Mouse (Mus musculus): ENCODE measurements at regions not wholly inside any gene's neighbourhood (a gene's known extent, or its start where the extent isn't known, plus 50 kb on each side); places are given as distances from the start of the nearest gene placed in this dataset.

GRCm38 (mm10) chr1:56063474-56063873 lies 573.8 kb downstream of the Hsfy2 start:
- WGBS = 79% methylated on average over 3 of the region's 3 CpGs
- no peaks in the 10 kb centered on the region for H3K36me3 ChIP-seq (ENCODE audit: control insufficient read depth, insufficient read depth, low read length)
- H3K27ac ChIP-seq (ENCODE audit: low read depth, low read length) = no peak overlapping the region
- H3K4me3 ChIP-seq (ENCODE audit: low read depth, low read length) = no peak overlapping the region
- no peak overlapping the region for H3K9ac ChIP-seq (ENCODE audit: low read length)
- DNase-seq (ENCODE audit: low spot score, missing footprints) = no peak
- H3K27me3 ChIP-seq (ENCODE audit: control insufficient read depth, insufficient read depth, low read length) = no peaks in the 10 kb centered on the region
- no peaks in the 10 kb centered on the region for H3K4me1 ChIP-seq (ENCODE audit: control insufficient read depth, insufficient read depth, low read length)
- H3K9me3 ChIP-seq (ENCODE audit: control insufficient read depth, low read length) = no peaks in the 10 kb centered on the region
- no peak for ATAC-seq (ENCODE audit: low FRiP score)
- no peak overlapping the region for H3K4me2 ChIP-seq
